Mouse (Mus musculus): ENCODE data around the gene 4930469K13Rik.
"Not testable (repeated sequence)": the region's sequence is repeated elsewhere in the genome, so short reads cannot be mapped to it uniquely, and the experiment has no call there.

Gene 4930469K13Rik
- long read RNA-seq, experiment 1, partial matches to known transcripts: 0 of 1 reads
- long read RNA-seq, experiment 1, other reads (novel, unspliced or antisense): 1 of 1 reads
- long read RNA-seq, experiment 2: 0 reads

- intact Hi-C loops (cut with DNase I): no loop called here
These were observed at the start of gene 4930469K13Rik for GRCm38 (mm10) chr11:34098422-34098821. TSS of gene 4930469K13Rik (minus strand) at chr11:34098554.

- intact Hi-C loops (cut with DNase I): no loop called here
These were observed 48.6 kb upstream of the 4930469K13Rik start for GRCm38 (mm10) chr11:34146934-34147333.

- intact Hi-C loops (cut with DNase I): no loop called here
These were observed 46.1 kb upstream of the 4930469K13Rik start for GRCm38 (mm10) chr11:34144421-34144820.

GRCm38 (mm10) chr11:34143984-34144383, 45.6 kb upstream of the 4930469K13Rik start:
- intact Hi-C loops (cut with DNase I): no loop called here

- intact Hi-C loops (cut with DNase I): no loop called here
These were observed 40.9 kb upstream of the 4930469K13Rik start for GRCm38 (mm10) chr11:34139296-34139695.

GRCm38 (mm10) chr11:34128412-34128811, 30.1 kb upstream of the 4930469K13Rik start:
- intact Hi-C loops (cut with DNase I): no loop called here

GRCm38 (mm10) chr11:34125727-34126126, 27.4 kb upstream of the 4930469K13Rik start:
- intact Hi-C loops (cut with DNase I): not testable (repeated sequence)

GRCm38 (mm10) chr11:34124852-34125251, 26.5 kb upstream of the 4930469K13Rik start:
- intact Hi-C loops (cut with DNase I): no loop called here

- intact Hi-C loops (cut with DNase I): loop anchor here (2.0 kb wide), 1 partner anchor 90 kb away; no protein-coding TSS in a partner anchor
These were observed 24.8 kb upstream of the 4930469K13Rik start for GRCm38 (mm10) chr11:34123147-34123546.

GRCm38 (mm10) chr11:34118319-34118718, 20.0 kb upstream of the 4930469K13Rik start:
- intact Hi-C loops (cut with DNase I): no loop called here

GRCm38 (mm10) chr11:34117581-34117980, 19.2 kb upstream of the 4930469K13Rik start:
- intact Hi-C loops (cut with DNase I): no loop called here

GRCm38 (mm10) chr11:34116572-34117135, 18.3 kb upstream of the 4930469K13Rik start:
- intact Hi-C loops (cut with DNase I): no loop called here

GRCm38 (mm10) chr11:34113760-34114159, 15.4 kb upstream of the 4930469K13Rik start:
- intact Hi-C loops (cut with DNase I): no loop called here

- intact Hi-C loops (cut with DNase I): no loop called here
These were observed 14.5 kb upstream of the 4930469K13Rik start for GRCm38 (mm10) chr11:34112781-34113380.

- intact Hi-C loops (cut with DNase I): no loop called here
These were observed 13.6 kb upstream of the 4930469K13Rik start for GRCm38 (mm10) chr11:34111940-34112339.

GRCm38 (mm10) chr11:34109260-34109659, 10.9 kb upstream of the 4930469K13Rik start:
- intact Hi-C loops (cut with DNase I): no loop called here

GRCm38 (mm10) chr11:34104919-34105318, 6.6 kb upstream of the 4930469K13Rik start:
- intact Hi-C loops (cut with DNase I): no loop called here

GRCm38 (mm10) chr11:34101827-34102226, 3.5 kb upstream of the 4930469K13Rik start:
- intact Hi-C loops (cut with DNase I): no loop called here

- intact Hi-C loops (cut with DNase I): no loop called here
These were observed 11.3 kb downstream of the 4930469K13Rik start for GRCm38 (mm10) chr11:34087064-34087463.

- intact Hi-C loops (cut with DNase I): no loop called here
These were observed 12.1 kb downstream of the 4930469K13Rik start for GRCm38 (mm10) chr11:34086164-34086751.

- intact Hi-C loops (cut with DNase I): no loop called here
These were observed 13.7 kb downstream of the 4930469K13Rik start for GRCm38 (mm10) chr11:34084639-34085038.

- intact Hi-C loops (cut with DNase I): no loop called here
These were observed 14.6 kb downstream of the 4930469K13Rik start for GRCm38 (mm10) chr11:34083795-34084194.

All from adrenal gland (tissue).